Mouse (Mus musculus): ENCODE measurements around the gene Lsr. TPM values are rescaled to one million over a fixed set of nuclear protein-coding genes. Genes with fewer than 3 reads are reported as not detected.
A peak's percentile ranks its signal among the peaks of the same experiment; 100 is the strongest.
"Not testable (repeated sequence)": the region's sequence is repeated elsewhere in the genome, so short reads cannot be mapped to it uniquely, and the experiment has no call there.

Lsr gene
- polyA plus RNA-seq, 1 experiment from 2014 or later = 26.1 TPM

GRCm38 (mm10) chr7:30922490-30922889 lies 50.8 kb downstream of the Lsr start:
- H3K4me3 ChIP-seq; H3K36me3 ChIP-seq; H3K4me2 ChIP-seq; H3K9me3 ChIP-seq; H3K9ac ChIP-seq; H3K27ac ChIP-seq; ATAC-seq (ENCODE audit: insufficient number of reproducible peaks, insufficient read depth, low FRiP score, low TSS enrichment, low read depth); H3K27me3 ChIP-seq; H3K4me1 ChIP-seq: not testable (repeated sequence)
- WGBS = 51% methylated on average over 3 of the region's 3 CpGs

DNA sequence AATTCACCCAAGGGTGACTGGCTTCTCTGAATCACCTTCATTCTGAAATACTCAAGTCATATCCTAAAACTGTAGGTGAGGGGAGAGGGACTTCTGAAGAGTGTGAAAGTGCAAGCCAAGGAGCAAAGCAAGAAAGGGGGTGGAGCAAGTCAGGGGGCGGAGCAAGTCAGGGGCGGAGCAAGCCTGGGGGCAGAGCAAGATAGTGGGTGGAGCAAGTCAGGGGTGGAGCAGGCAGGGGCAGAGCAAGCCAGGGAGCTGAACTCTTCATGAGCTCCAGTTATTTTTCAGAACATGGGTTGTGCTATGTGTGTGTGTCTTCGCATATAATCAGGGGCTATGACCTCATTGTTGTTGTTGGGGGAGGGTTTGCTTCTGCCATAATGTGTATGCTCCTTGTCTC lies 53.0 kb downstream of the Lsr start:
- Histone ChIP-seq H3K4me2 (no peak overlapping the region), H3K27me3 (no peaks in the 10 kb centered on the region), H3K4me1 (no peaks in the 10 kb centered on the region), H3K4me3 (no peak overlapping the region), H3K27ac (no peak overlapping the region), H3K9me3 (no peaks in the 10 kb centered on the region), H3K36me3 (no peaks in the 10 kb centered on the region), H3K9ac (no peak overlapping the region)
- no peak for ATAC-seq (ENCODE audit: insufficient number of reproducible peaks, insufficient read depth, low FRiP score, low TSS enrichment, low read depth)
- 64% methylated on average over 3 of the region's 3 CpGs for WGBS

- H3K36me3 ChIP-seq = no peaks in the 10 kb centered on the region
- no peak overlapping the region for H3K9ac ChIP-seq
- ATAC-seq (ENCODE audit: insufficient number of reproducible peaks, insufficient read depth, low FRiP score, low TSS enrichment, low read depth) = no peak
- no peak overlapping the region for H3K27ac ChIP-seq
- no peaks in the 10 kb centered on the region for H3K27me3 ChIP-seq
- H3K4me1 ChIP-seq = no peaks in the 10 kb centered on the region
- H3K4me2 ChIP-seq = no peak overlapping the region
- no peaks in the 10 kb centered on the region for H3K9me3 ChIP-seq
- 40% methylated on average over 4 of the region's 4 CpGs for WGBS
- no peak overlapping the region for H3K4me3 ChIP-seq
Observed at GRCm38 (mm10) chr7:30917219-30917618, 56.0 kb downstream of the Lsr start.

GRCm38 (mm10) chr7:30916713-30917112 lies 56.6 kb downstream of the Lsr start:
- 13% methylated on average over 6 of the region's 6 CpGs for WGBS
- no peaks in the 10 kb centered on the region for H3K9me3 ChIP-seq
- H3K4me2 ChIP-seq = no peak overlapping the region
- no peaks in the 10 kb centered on the region for H3K36me3 ChIP-seq
- H3K4me1 ChIP-seq = no peaks in the 10 kb centered on the region
- H3K4me3 ChIP-seq = no peak overlapping the region
- ATAC-seq (ENCODE audit: insufficient number of reproducible peaks, insufficient read depth, low FRiP score, low TSS enrichment, low read depth) = no peak
- H3K27me3 ChIP-seq = no peaks in the 10 kb centered on the region
- no peak overlapping the region for H3K27ac ChIP-seq
- H3K9ac ChIP-seq = no peak overlapping the region

- Histone ChIP-seq H3K4me1 (no peaks in the 10 kb centered on the region), H3K9me3 (no peaks in the 10 kb centered on the region), H3K27me3 (no peaks in the 10 kb centered on the region), H3K4me3 (no peak within 1 kb of the TSS), H3K9ac (no peak within 1 kb of the TSS), H3K27ac (no peak within 1 kb of the TSS), H3K4me2 (no peak within 1 kb of the TSS), H3K36me3 (no peaks in the 10 kb centered on the region)
- no peak for ATAC-seq (ENCODE audit: insufficient number of reproducible peaks, insufficient read depth, low FRiP score, low TSS enrichment, low read depth)
- 65% methylated on average over 8 of the region's 8 CpGs for WGBS
Observed at GRCm38 (mm10) chr7:30914732-30915131, 58.5 kb downstream of the Lsr start, which contains the start of gene Mag. TSS of gene Mag (minus strand) at chr7:30914873.

- no peak overlapping the region for H3K27ac ChIP-seq
- H3K4me1 ChIP-seq = peaks cover 12% of the 10 kb centered on the region
- H3K9ac ChIP-seq = no peak overlapping the region
- H3K27me3 ChIP-seq = no peaks in the 10 kb centered on the region; the same call in 1 of the 2 replicates
- H3K36me3 ChIP-seq = no peaks in the 10 kb centered on the region
- no peak overlapping the region for H3K4me2 ChIP-seq
- no peak overlapping the region for H3K4me3 ChIP-seq
- 70% methylated on average over 6 of the region's 6 CpGs for WGBS
- H3K9me3 ChIP-seq = no peaks in the 10 kb centered on the region
- no peak for ATAC-seq (ENCODE audit: insufficient number of reproducible peaks, insufficient read depth, low FRiP score, low TSS enrichment, low read depth)
Observed at GRCm38 (mm10) chr7:30909773-30910172, 63.5 kb downstream of the Lsr start.

DNA sequence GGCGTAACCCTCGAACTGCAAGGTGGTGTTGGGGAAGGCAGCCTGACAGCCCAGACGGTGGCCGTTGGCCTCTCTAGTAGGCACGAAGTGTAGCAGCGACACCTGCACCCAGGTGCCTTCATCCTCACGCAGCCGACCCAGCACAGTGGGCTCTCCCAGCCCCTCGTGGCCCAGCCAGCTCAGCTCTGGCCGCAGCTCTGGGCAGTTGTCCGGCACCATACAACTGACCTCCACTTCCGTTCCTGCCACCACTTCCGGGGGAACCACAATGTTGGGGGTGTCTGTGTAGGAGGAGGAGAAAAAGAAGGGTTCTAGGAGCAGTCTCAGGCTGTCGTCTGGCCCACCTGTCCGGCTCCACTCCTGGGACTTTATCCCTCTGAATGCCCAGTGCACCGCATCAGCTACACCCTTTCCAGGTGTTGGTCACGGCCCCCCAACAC lies 64.3 kb downstream of the Lsr start:
- Histone ChIP-seq H3K9ac (no peak overlapping the region), H3K27ac (no peak overlapping the region), H3K4me3 (peak overlapping the region; percentile 34), H3K27me3 (no peaks in the 10 kb centered on the region; the same call in 1 of the 2 replicates), H3K4me1 (peaks cover 12% of the 10 kb centered on the region), H3K36me3 (no peaks in the 10 kb centered on the region), H3K9me3 (no peaks in the 10 kb centered on the region), H3K4me2 (peak overlapping the region; percentile 66)
- WGBS = 24% methylated on average over 16 of the region's 17 CpGs
- ATAC-seq (ENCODE audit: insufficient number of reproducible peaks, insufficient read depth, low FRiP score, low TSS enrichment, low read depth) = no peak

GRCm38 (mm10) chr7:30908277-30908991 lies 64.8 kb downstream of the Lsr start:
- no peak for ATAC-seq (ENCODE audit: insufficient number of reproducible peaks, insufficient read depth, low FRiP score, low TSS enrichment, low read depth)
- no peaks in the 10 kb centered on the region for H3K36me3 ChIP-seq
- peak overlapping the region; percentile 49; the same call in 1 of the 2 replicates for H3K9ac ChIP-seq
- H3K27me3 ChIP-seq = no peaks in the 10 kb centered on the region; the same call in 1 of the 2 replicates
- H3K4me1 ChIP-seq = peaks cover 12% of the 10 kb centered on the region
- H3K9me3 ChIP-seq = no peaks in the 10 kb centered on the region
- WGBS = 2% methylated on average over 26 of the region's 26 CpGs
- H3K4me3 ChIP-seq = peak overlapping the region; percentile 34
- H3K4me2 ChIP-seq = peak overlapping the region; percentile 66
- H3K27ac ChIP-seq = no peak overlapping the region

Other genes starting within 250 kb of the Lsr start
- gene Tmem147, start 243.9 kb downstream of the Lsr start, polyA plus RNA-seq (2015; fragmentation: Nextera tagmentation; extraction: Ambion mirVana) = 181 and 185 TPM in 2 replicates
- gene Gapdhs, start 229.8 kb downstream of the Lsr start, polyA plus RNA-seq (2015; fragmentation: Nextera tagmentation; extraction: Ambion mirVana) = 0.74 and 0.90 TPM in 2 replicates
- gene Sbsn, start 222.0 kb downstream of the Lsr start, polyA plus RNA-seq (2015; fragmentation: Nextera tagmentation; extraction: Ambion mirVana) = 2.5 and 3.3 TPM in 2 replicates
- 14.5 and 22.3 TPM in 2 replicates for gene Dmkn, start 209.7 kb downstream of the Lsr start, polyA plus RNA-seq (2015; fragmentation: Nextera tagmentation; extraction: Ambion mirVana)
- gene Krtdap, start 185.6 kb downstream of the Lsr start, polyA plus RNA-seq (2015; fragmentation: Nextera tagmentation; extraction: Ambion mirVana) = 72.6 and 127 TPM in 2 replicates
- not detected in 2 replicates for gene Ffar2, start 149.7 kb downstream of the Lsr start, polyA plus RNA-seq (2015; fragmentation: Nextera tagmentation; extraction: Ambion mirVana)
- gene Ffar3, start 117.3 kb downstream of the Lsr start, polyA plus RNA-seq (2015; fragmentation: Nextera tagmentation; extraction: Ambion mirVana) = not detected in 2 replicates
- gene Ffar1, start 111.9 kb downstream of the Lsr start, polyA plus RNA-seq (2015; fragmentation: Nextera tagmentation; extraction: Ambion mirVana) = not detected in 2 replicates
- 0.18 TPM in 1 of 2 replicates, not detected in the other for gene Cd22, start 93.1 kb downstream of the Lsr start, polyA plus RNA-seq (2015; fragmentation: Nextera tagmentation; extraction: Ambion mirVana)
- gene Mag, start 58.6 kb downstream of the Lsr start, polyA plus RNA-seq (2015; fragmentation: Nextera tagmentation; extraction: Ambion mirVana) = 0.34 and 0.49 TPM in 2 replicates
- gene Hamp2, start 48.8 kb downstream of the Lsr start, polyA plus RNA-seq (2015; fragmentation: Nextera tagmentation; extraction: Ambion mirVana) = 1.0 and 1.4 TPM in 2 replicates
- gene Hamp, start 29.4 kb downstream of the Lsr start, polyA plus RNA-seq (2015; fragmentation: Nextera tagmentation; extraction: Ambion mirVana) = not detected in 2 replicates
- gene Usf2, start 16.7 kb downstream of the Lsr start, polyA plus RNA-seq (2015; fragmentation: Nextera tagmentation; extraction: Ambion mirVana) = 21.9 and 25.0 TPM in 2 replicates
- gene Fam187b, start 326 bp upstream of the Lsr start, polyA plus RNA-seq (2015; fragmentation: Nextera tagmentation; extraction: Ambion mirVana) = 1.5 and 2.6 TPM in 2 replicates
- 16.7 and 20.7 TPM in 2 replicates for gene Fxyd5, start 69.0 kb upstream of the Lsr start, polyA plus RNA-seq (2015; fragmentation: Nextera tagmentation; extraction: Ambion mirVana)
- 18.3 and 23.1 TPM in 2 replicates for gene Fxyd7, start 78.0 kb upstream of the Lsr start, polyA plus RNA-seq (2015; fragmentation: Nextera tagmentation; extraction: Ambion mirVana)
- gene Fxyd1, start 83.7 kb upstream of the Lsr start, polyA plus RNA-seq (2015; fragmentation: Nextera tagmentation; extraction: Ambion mirVana) = 50.0 and 59.2 TPM in 2 replicates
- gene Lgi4, start 85.9 kb upstream of the Lsr start, polyA plus RNA-seq (2015; fragmentation: Nextera tagmentation; extraction: Ambion mirVana) = 1.3 and 1.7 TPM in 2 replicates
- gene Fxyd3, start 103.2 kb upstream of the Lsr start, polyA plus RNA-seq (2015; fragmentation: Nextera tagmentation; extraction: Ambion mirVana) = 55.9 and 59.6 TPM in 2 replicates
- gene Hpn, start 141.8 kb upstream of the Lsr start, polyA plus RNA-seq (2015; fragmentation: Nextera tagmentation; extraction: Ambion mirVana) = 5.6 and 6.4 TPM in 2 replicates
- gene Scn1b, start 153.5 kb upstream of the Lsr start, polyA plus RNA-seq (2015; fragmentation: Nextera tagmentation; extraction: Ambion mirVana) = 4.3 and 4.8 TPM in 2 replicates
- gene Gramd1a, start 182.4 kb upstream of the Lsr start, polyA plus RNA-seq (2015; fragmentation: Nextera tagmentation; extraction: Ambion mirVana) = 82.6 and 84.8 TPM in 2 replicates

Measured in embryonic facial prominence, embryonic 13.5 days (tissue).